Comparison of ENCODE assay signal across 24 mouse cellular contexts in genomic region chr9:116834949-116835348, GRCm38 (mm10).
A peak's percentile ranks its signal among the peaks of the same experiment; 100 is the strongest.
DNase-seq lines count a peak whose midpoint lies in the region; ATAC-seq lines count a peak whose summit lies in the region.
"Had no signal": no experiment of that assay in that cellular context is flagged by ENCODE, and none has a peak within 500 bp of the region (broad histone marks: within the 10 kb centered on the region; RNA-seq: fewer than 3 reads in every experiment).

No protein-coding gene starts in this region.

- no peaks in the 10 kb centered on the region for H3K9me3 ChIP-seq in neural tube, embryonic 15.5 days (replicated peaks)
- no peaks in the 10 kb centered on the region for H3K9me3 ChIP-seq in limb, embryonic 13.5 days
- H3K9me3 ChIP-seq: embryonic facial prominence, embryonic 13.5 days; forebrain, embryonic 10.5 days; liver, embryonic 13.5 days; midbrain, embryonic 13.5 days had no signal

- H3K9ac ChIP-seq in neural tube, embryonic 15.5 days (replicated peaks): no peak overlapping the region
- H3K9ac ChIP-seq in limb, embryonic 13.5 days: no peak overlapping the region
- H3K9ac ChIP-seq: embryonic facial prominence, embryonic 13.5 days; liver, embryonic 13.5 days; lung, embryonic 14.5 days; midbrain, embryonic 13.5 days had no signal

- peak; percentile 34 for DNase-seq in embryo, embryonic 10 days (ENCODE audit: low spot score)
- no peak for DNase-seq in embryo, embryonic 9.5 days (ENCODE audit: extremely low spot score)
- DNase-seq in neural tube, embryonic 10.5 days (ENCODE audit: extremely low spot score, low spot score): peak; percentile 22
- no peak for DNase-seq in gastrocnemius, postnatal 10 days
- DNase-seq: adrenal gland, postnatal 10 days; cerebellum, adult 18-20 months; cerebellum, postnatal 25 days; gastrocnemius, postnatal 36 days; heart, postnatal 4 days; kidney, adult 18-20 months; left cerebral cortex, postnatal 4 days; liver, embryonic 13.5 days; lung, embryonic 14.5 days; thymus, postnatal 14 days had no signal

- H3K4me2 ChIP-seq in neural tube, embryonic 15.5 days: no peak overlapping the region
- peak overlapping the region; percentile 33 for H3K4me2 ChIP-seq in limb, embryonic 13.5 days (replicated peaks)
- H3K4me2 ChIP-seq: embryonic facial prominence, embryonic 13.5 days; liver, embryonic 13.5 days; lung, embryonic 14.5 days; midbrain, embryonic 13.5 days had no signal

- no peaks in the 10 kb centered on the region for H3K36me3 ChIP-seq in neural tube, embryonic 15.5 days
- no peaks in the 10 kb centered on the region for H3K36me3 ChIP-seq in limb, embryonic 13.5 days
- H3K36me3 ChIP-seq: embryonic facial prominence, embryonic 13.5 days; forebrain, embryonic 10.5 days; liver, embryonic 13.5 days; midbrain, embryonic 13.5 days had no signal

- ATAC-seq in neural tube, embryonic 15.5 days (ENCODE audit: low FRiP score): no peak
- ATAC-seq in limb, embryonic 13.5 days (ENCODE audit: low FRiP score, low read depth): peak; percentile 73
- ATAC-seq in erythroid progenitor cell, adult 5-6 weeks (replicated peaks; ENCODE audit: low FRiP score, poor library complexity, severe bottlenecking): no peak
- ATAC-seq: activated CD4-positive, CD25-positive, alpha-beta regulatory T cell, adult 4 months; forebrain, embryonic 16.5 days; inflammation-experienced regulatory T-cells, adult 6 months; midbrain, embryonic 13.5 days had no signal

- H3K4me1 ChIP-seq in neural tube, embryonic 15.5 days: peaks cover 13% of the 10 kb centered on the region
- H3K4me1 ChIP-seq in limb, embryonic 13.5 days: peaks cover 22% of the 10 kb centered on the region
- H3K4me1 ChIP-seq: midbrain, embryonic 13.5 days had no signal

- WGBS in neural tube, embryonic 15.5 days: 54% methylated on average over 8 of the region's 8 CpGs
- WGBS in limb, embryonic 13.5 days: 19% methylated on average over 8 of the region's 8 CpGs

- H3K27me3 ChIP-seq in neural tube, embryonic 15.5 days (replicated peaks): no peaks in the 10 kb centered on the region
- no peaks in the 10 kb centered on the region for H3K27me3 ChIP-seq in limb, embryonic 13.5 days
- H3K27me3 ChIP-seq: embryonic facial prominence, embryonic 13.5 days; liver, embryonic 13.5 days; midbrain, embryonic 13.5 days had no signal

- no peak overlapping the region for H3K4me3 ChIP-seq in neural tube, embryonic 15.5 days (replicated peaks)
- no peak overlapping the region for H3K4me3 ChIP-seq in limb, embryonic 13.5 days
- H3K4me3 ChIP-seq: embryonic facial prominence, embryonic 13.5 days; forebrain, embryonic 10.5 days; liver, embryonic 13.5 days; midbrain, embryonic 13.5 days had no signal

- no peak overlapping the region for H3K27ac ChIP-seq in neural tube, embryonic 15.5 days (replicated peaks)
- peak overlapping the region; percentile 59 for H3K27ac ChIP-seq in limb, embryonic 13.5 days
- H3K27ac ChIP-seq: embryonic facial prominence, embryonic 13.5 days; forebrain, embryonic 10.5 days; kidney, postnatal 0 days; liver, embryonic 13.5 days; midbrain, embryonic 13.5 days had no signal

Comparison
In these comparisons a context has a peak if more than half of its experiments do, and no peak if none do; other contexts are left out.
1. DNase-seq: peak in embryo, embryonic 10 days (single experiment) and neural tube, embryonic 10.5 days (single experiment); none in embryo, embryonic 9.5 days (single experiment) and gastrocnemius, postnatal 10 days (single experiment).